Mouse (Mus musculus) right cerebral cortex, postnatal 36 days (tissue): ENCODE results near the gene Trappc10.

Source experiments
- DNase-seq, 2 experiments: peaks; one replicate each; pipeline ENCODE4 v3.0.0; 2022; ENCODE audit warnings: low spot score in 2 of 2, mixed read lengths in 1 of 2

Gene Trappc10

DNA sequence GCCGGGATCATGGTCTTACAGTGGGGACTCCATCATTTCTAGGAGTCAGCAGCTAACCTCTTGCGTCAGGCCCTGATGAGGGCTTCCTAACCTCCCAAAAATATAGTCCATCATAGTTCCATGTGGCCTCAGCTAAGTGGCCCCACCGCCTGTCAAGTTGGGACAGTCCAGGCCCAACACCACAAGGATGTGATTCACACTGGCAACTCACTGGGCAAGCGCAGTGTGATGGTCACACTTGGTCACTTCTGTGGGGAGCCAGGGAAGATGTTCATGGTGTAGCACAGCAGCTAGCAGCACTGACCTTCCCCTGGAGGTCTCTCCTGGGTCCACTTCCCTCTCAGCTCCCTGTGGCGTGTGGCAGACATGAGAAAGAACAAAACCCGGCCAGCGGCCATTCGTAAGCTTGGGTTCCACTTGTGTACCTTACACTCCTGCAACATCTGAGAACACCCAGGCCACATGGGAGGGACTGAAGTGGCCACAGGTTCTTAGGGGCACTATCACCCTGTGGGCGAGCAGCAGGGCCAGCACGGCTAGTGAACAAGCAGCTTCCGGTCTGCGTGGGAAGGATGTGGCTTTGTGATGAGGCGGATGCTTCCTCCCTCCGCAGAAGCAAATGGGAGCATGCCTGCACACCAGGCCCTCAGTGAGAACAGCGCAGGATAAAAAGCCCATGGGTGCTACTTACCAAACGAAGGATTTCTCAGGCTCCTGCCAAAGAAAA, 83.9 kb downstream of the Trappc10 start:
- DNase-seq, result no peak

DNA sequence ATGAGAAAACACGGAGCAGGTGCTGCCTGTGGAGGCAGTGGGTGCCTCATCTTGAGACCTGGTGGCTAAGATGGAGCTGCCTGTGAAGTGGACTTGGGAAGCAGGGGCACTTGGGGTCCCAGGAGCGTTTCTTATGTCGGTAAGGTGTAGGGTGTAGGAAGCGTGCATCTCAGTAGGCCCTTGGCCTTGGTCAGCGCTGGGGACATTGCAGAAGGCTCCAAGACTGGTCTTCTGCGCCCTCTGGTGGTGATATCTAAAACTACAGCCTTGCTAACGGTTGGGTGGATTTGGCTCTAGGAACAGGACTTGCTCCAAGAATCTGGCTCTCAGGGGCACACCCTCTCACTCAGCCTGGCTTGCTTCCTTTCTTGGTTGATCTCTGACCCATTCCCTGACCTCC, 84.5 kb downstream of the Trappc10 start:
- peak; percentile 61 to 62 for DNase-seq

GRCm38 (mm10) chr10:78159252-78159878, 85.1 kb downstream of the Trappc10 start:
- DNase-seq, result peak in 1 of 2 experiments; percentile 48

DNA sequence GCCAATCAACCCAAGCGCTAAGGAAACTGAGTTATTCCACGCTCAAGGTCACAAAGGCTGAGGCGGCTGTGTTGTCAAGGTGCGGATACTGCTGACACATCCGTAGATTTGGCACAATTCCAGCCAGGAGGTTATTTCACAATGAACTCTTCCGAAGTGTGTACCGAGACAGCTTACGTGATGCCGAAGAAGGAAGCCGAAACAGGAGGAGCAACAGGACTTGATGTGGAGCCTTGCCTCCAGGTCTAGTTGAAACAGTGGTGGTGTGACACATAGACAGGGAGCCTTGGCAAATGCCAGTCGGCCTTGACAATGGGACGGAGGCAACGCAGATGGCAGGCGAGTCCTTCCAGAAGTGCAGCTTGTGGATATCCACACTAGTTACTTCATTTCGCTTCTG, 86.4 kb downstream of the Trappc10 start:
- DNase-seq, result no peak

DNA sequence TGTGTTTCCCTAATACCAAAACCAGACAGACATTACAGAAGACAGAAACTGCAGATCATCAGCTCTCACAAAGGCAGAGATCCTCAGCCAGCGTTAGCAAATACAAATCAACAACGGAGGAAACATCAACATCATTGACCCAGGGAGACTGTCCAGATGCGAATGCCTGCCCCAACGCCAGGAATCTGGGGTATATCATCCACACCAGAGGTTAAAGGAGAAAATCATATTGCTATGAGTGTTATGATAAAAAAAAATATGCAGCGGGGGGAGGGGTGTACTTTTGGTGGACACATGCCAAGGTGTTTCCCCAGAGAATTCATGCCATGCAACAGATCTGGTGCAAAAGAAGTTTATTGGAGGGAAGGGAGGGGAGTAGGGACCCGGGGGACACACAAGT, 87.5 kb downstream of the Trappc10 start:
- DNase-seq, result no peak

DNA sequence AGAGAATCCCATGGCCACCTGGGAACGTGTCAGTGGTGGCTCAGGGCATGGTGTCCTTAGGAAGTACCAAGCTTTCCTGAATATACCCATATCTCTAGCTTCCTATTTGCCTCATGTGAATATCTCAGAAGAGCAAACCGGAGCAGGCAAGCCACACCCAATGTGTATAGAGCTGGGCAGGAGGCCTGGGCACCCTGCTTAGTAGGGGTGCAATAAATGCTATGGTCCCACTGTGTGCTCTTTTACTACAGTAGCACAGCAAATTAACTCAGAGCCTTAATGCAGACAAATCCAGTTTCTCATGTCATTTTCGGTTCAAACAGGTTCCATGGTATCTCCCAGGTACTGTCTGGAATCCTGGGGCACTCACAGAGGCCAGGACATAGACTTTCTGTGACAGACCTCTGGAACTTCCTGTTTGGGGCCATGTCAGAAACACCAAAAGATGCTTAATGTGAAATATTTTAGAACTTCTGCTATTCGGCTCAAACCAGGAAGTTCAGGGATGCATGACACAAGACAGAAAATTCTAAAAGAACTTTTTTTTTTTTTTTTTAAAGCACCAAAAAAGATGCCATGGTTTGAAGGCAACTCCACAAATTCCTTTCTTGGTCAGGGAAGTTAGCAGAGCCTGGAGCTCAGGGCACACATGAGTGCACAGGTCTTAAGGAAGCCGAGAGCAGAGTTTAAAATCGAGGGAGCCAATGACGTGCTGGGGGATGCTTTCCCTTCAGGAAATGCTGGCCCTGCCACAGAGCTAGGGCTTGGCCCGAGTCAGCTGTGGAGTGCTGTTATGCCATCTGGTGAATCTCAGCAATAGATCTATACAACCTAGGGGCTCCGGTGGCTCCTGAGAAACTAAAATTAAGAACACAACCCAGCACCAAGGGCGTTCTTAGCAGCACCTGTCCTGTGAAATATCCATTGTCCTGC, 95.3 kb downstream of the Trappc10 start:
- DNase-seq, result no peak

- no peak for DNase-seq
Observed at GRCm38 (mm10) chr10:78147908-78148441, 96.5 kb downstream of the Trappc10 start.

DNA sequence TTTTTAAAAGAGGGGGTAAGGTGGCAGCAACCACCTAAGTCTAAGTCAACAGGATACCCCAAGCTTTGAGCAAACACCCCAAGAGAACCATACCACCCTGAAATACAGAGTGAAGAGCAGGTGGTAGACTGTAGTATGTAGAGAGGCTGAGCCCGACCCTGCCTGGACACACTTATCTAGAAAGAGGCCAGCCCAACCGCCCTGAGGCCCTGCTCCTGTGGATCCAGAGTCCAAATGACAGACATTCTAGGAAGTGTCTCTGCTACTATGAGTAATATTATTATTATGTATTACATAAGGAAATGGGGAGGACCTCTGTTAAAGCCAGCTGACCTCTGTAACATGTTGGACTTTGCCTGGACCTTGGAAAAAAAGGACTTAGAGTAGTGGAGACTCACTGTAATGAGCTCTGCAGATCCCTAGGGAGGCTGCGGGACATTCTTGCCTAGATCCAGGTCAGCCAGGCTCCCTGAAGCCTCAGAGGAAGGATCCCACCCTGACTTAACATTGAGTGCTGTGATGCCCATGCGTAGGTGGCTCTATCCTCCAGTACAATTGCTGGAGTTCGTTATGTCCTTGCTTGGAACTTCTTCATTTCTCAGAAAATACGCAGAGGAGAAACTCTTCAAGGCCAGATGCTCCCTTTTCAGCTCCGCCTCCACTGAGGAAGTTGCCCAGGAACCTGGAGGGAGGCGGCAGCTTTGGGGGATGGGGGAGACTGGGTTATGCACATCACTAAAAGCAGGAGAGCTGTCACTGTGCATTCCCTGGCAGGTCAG, 100.5 kb downstream of the Trappc10 start:
- DNase-seq, result peak; percentile 48 to 74

DNA sequence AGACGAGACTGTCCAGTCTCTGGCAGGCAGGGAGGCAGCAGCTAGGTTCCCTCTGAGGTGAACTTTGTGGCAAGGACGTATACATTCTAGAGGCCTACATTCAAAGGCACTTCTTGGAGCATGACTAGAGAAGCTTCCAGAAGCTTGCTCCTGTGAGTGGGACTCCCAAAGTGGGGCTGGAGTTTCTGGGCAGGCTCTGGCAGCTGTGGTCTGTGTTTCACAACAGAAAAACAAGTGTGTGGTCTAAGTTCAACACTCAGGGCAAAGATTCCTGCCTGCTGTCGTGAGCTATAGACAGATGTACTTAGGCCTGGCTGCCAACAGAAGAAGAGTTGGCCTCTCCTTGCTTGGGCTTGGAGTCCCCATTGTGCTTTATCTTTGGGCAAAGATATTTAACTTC, 103.6 kb downstream of the Trappc10 start:
- DNase-seq, result no peak

- DNase-seq, result no peak
Observed at GRCm38 (mm10) chr10:78140251-78140600, 104.2 kb downstream of the Trappc10 start.

- no peak for DNase-seq
Observed at GRCm38 (mm10) chr10:78139572-78140250, 104.7 kb downstream of the Trappc10 start.

DNA sequence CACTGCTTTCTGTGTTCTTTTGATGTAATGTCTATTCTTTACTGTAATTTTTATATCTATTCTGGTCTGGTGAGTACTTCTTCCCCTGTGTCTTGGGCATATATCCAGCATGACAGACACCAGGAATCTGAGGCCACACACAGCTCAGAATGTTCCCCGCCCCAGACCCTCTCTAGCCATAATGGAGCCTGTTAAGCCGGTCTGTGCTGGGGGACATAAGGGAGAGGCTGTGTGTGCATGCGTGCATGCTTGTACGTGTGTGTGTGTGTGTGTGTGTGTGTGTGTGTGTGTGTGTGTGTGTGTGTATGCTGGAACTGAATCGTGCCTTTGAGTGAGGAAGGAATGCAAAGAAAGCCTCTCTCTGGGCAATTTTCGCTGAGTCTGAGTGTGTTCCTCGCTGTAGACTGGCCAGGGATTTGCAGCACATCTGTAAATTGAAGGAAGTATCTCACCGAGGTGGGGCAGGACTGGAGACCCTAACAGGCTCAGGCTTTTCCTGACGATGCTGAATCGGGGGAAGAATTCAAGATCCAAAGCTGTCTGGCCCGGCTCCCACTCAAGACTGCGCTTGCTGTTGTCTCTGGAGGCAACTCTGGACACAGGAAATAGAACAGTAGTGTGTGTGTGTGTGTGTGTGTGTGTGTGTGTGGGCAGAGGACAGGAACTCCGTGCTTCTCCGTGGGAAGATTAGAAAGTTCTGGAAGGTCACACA, 105.5 kb downstream of the Trappc10 start:
- DNase-seq, result no peak

DNA sequence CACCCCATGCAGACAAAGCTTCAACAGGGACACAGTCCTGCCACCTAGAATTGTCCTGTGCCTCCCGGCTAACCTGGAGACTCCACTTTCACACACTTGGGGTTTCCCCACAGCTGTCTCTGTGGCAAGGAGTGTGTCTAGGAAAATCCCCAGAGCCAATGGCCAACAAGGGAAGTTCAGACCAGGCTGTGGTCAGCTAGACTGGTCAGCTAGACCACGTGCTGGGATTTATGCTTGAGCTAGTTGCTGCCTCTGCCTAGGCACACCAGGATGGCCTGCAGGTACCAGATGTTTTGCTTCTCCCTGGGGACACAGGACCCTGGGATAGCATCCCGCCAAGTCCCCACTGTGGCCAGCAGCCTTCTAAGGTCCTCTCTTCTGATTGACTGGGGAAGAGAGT, 107.2 kb downstream of the Trappc10 start:
- no peak for DNase-seq
